Mouse (Mus musculus): ENCODE results near the gene Map1b.

Map1b gene

DNA sequence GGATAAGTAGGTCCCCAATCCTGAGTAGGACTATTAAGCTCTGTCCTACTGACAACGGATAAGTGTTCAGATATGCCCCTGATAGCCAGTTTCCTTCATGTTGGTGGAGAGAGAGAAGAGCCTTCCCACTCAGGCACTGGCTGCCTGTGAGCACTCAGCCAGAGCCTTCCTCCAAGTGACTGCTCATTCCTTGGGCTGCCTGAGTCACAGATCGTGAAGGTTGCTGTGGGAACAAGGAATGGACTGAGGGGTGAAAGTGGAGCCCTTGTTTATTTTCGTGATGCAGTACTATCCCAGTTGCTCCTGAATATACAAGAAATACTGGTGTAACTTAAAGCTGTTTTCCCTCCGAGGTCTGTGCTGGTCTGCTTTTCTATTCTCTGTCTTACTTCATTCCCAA, 117.0 kb downstream of the Map1b start:
- DNase-seq (ENCODE audit: low spot score), result no peak

DNA sequence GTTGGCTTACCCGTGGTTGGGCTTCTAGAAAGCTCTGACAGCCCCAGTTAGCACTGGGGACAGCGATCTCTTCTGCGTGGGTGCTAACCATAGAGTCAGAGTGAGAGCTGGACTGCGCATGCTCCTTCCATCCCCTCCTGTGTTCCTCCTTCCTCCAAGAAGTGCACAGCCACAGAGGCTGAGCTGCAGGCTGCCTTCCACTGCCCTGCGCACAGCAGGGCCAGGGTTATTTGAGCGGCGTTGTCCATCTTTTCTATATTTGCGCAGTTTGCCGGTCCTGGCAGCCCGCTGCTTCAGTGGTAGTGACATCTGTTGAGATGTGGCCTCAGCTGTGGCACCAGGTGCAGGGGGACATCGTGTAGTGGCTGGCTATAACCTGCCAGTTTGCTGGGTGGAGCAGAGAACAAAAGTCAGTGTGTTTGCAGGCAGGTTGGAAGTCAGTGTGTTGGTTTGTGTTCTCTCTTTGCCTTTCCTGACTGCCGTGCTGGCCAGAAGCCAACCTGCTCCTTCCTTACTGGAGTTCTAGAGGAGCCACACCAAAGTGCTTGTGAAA, 118.1 kb downstream of the Map1b start:
- no peak for DNase-seq (ENCODE audit: low spot score)

DNA sequence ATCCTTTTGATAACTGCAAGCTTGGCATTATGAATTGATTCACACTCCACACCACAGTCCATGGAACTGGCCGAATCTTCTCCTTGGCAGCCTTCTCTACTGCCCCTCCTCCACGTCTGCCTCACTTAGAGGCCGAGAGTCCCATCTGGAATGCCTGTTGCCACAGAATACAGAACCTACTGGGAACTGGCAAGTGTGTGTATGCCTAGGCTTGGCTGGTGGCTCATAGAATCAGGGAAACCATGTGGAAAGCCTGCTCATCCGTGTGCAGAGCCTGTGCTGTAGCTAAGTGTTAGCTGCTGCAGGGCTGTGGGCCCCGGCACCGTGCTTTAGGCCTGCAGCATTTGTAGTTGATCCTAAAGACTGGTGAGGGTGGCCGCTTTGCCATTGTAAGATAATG, 119.1 kb downstream of the Map1b start:
- DNase-seq (ENCODE audit: low spot score), result no peak

DNA sequence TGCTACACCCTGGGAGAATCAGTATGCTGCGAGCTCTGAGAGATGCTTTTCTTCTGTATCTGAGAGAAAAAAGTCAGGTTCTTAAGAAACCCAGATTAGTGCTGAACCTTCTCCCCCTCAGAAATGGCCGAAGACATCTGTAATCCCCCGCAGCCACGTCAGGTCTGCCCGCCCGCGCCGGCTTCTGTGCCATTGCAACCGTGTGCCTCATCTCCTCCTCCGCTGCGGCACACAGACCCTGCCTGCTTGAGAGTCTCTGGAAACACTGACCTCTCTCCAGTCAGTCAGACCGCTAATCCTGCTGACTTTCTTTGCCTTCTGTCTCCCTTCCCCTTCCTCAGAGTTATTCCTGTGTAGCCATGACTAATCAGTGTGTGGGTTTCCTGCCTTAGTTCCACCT, 120.8 kb downstream of the Map1b start:
- DNase-seq (ENCODE audit: low spot score), result no peak

DNA sequence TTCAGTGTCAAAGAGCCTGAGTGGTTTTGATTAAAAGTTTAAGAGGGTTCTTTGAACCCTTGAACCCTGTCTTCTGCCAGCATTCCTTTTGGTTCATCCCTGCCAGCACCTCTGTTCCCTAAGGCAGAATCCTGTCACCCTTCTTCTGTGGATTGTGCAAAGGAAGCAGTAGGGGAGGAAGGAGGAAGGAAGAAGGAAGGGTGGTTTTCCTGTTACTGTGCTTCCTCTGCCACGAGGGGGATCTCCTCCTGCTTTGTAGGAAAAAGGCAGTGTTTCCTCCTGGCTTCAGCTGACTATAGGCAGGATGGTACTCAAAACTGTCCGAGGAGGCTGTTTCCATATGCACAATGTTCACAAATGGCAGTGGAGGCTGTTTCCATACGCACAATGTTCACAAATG, 121.6 kb downstream of the Map1b start:
- no peak for DNase-seq (ENCODE audit: low spot score)

DNA sequence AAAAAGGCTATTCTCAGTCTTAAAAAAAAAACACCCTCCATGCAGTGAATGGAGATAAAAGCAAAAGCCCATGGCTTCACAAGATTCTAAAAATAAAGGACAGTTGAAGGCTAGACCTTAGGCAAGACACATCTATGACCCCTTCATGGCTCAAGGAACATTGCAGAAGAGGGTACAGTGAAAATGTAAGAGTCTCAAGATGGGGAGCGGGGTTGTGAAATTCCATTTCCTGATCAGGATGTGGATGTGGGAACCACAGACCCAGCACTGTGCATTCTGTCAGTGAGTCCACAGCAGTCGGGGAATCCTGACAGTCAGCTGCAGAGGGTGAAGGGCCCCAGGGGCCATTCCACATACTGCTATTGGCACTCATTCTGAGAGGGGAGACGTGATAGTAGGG, 123.2 kb downstream of the Map1b start:
- DNase-seq (ENCODE audit: low spot score), result no peak

DNA sequence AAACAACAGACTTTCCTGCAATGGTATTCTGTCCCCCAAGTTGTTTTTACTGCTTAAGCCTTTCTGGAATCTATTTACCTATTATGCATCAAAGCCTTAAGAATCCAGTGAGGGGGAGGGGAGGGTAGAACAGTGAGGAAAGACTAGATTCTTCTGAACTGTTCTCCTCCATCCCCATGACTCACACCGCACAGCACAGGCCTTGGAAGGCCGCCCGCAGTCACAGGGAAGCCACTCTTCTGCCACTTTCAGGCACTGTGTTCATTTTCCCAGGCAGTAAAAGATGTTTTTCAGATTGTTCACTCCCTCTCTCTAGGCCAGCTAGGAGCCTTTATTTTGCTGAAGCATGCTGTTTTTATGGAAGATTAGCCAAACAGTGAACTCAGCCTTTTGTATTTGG, 124.9 kb downstream of the Map1b start:
- peak; percentile 43 for DNase-seq (ENCODE audit: low spot score)

DNA sequence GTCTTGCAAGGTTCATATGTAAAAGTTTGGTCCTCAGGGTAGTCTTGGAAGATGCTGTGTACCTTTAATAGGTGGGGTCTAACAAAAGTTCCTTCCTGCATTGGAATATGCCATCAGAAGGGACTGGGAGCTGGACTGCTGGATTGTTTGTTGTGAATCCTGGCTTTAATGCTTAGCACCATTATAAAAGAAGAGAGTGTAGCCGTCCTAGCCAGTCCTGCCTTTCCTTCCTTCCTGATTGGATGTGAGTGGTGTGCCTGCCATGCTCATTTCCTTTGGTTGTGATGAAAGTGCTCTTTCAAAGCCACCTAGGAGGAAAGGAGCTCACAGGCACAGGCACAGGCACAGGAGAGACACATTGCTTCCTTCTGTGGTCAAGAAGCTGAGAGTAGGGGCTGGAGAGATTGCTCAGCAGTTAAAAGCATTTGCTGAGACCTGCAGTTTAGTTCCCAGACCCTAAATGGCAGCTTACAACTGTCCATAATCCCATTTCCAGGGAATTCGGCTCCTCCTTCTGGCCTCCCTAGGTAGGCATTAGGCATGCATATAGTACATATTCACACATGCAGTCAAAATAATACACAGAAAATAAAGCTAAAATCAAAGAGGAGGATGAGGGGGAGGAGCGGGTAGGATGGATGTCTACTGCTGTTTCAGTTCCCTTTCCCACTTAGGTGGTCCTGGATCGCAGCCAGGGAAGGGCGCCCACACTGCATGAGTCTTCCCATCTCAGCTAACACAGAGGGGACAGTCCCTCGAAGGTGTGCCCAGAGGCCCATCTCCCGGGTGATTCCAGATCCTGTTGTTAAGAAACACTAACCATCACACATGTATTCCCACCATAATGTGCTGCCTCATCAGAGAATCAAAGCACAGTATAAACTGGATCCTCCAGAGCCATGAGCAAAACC, 128.2 kb downstream of the Map1b start:
- DNase-seq (ENCODE audit: low spot score), result no peak

DNA sequence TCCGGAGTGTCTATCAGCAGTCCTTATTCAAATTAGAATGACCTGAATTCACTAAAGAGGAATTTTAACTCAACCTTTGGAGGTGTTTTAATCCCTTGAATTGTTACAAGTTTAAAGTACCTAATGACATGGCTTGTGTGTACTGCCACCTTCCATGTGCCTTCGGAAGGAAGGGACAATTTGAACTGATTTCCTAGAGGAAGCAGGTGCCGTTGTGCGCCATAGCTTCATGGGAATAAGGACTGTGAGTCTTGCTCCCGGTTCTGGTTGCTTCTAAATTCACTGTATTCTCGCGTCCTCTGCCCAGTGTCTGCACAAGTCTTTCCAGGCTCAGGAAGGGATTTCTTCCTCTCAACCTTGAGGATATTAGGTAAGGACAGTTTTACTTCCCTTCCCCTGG, 130.0 kb downstream of the Map1b start:
- no peak for DNase-seq (ENCODE audit: low spot score)

DNA sequence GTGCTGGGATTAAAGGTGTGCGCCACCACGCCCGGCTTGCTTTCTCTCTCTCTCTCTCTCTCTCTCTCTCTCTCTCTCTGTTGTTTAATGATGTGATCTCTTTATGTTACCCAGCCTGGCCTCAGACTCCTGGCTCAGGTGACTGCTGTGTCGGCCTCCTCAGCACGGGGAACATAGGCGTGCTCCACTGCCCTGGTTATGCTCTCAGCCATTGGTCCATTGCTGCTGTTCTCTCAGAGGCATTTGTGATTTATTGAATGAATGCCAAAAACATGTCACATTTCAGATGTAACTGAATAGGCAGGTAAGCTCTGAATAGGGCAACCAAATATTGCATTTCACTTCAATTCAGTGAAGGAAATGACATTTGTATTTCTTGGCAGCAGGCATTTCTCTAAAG, 130.4 kb downstream of the Map1b start:
- no peak for DNase-seq (ENCODE audit: low spot score)

DNA sequence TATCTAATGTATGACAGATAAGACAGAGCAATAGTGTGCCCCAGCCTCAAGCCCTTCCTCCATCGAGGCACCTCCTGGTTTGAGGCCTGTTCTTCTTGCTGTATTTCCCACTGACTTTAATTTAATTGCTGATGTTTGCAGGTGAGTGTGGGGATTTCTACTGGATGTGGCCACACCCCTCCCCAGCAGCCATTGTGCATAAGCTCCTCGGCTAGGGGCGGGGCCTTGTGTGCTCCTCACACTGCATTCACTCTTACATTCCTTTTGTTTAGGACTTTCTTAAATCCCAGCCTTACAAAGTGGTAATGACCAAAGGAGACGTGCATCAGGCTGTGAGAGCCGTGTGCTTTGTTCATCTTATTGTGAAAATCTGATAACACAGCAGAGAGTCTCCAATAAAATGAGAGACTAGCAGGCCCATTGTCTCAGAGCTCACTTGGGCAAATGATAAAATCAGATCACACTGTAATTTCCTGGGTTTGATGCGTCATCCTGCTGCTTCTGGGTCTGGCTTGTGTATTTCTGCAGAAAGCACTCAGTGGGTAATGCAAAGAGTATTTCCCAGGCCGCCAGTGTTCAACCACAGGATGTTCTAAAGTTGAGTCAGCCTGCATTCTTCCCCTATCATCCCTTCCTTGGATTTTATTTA, 131.7 kb downstream of the Map1b start:
- DNase-seq (ENCODE audit: low spot score), result no peak

DNA sequence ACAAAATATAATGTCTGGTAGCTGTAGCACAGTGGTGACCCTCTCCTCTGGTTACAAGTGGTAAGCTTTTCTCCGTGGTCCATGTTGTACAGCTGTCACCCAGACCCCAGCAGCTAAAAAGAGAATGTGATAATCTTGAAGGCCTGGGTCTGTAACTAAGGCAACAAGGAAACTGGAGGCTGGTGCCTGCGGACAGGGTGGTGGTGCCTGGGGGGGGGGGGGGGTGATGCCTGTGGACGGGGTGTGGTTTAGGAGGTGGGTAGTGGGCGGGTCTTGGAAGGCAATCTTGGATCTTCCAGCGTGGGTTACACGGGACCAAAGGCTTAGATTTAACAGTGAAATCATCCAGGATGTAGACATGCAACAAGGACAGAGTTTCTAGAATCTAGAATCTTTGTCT, 134.0 kb downstream of the Map1b start:
- DNase-seq (ENCODE audit: low spot score), result no peak

DNA sequence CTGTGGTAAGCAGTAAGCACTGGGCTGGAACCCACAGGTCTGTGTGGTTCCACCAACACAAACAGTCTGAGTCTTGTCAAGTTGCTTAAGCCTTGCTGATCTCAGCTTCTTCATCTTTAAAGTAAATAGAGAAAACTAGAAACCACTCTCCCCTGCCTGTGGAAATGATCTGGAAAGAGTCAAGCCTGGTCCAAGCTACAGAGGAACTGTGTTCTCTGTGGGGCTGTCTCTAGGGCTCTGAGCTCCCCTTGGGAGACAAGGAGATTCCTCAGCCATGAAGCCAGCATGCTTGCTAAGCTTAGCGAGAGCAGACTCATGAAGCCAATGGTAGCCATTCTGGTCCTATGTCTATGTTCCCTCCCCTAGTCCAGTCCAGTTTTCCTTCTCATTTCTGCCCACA, 138.1 kb downstream of the Map1b start:
- no peak for DNase-seq (ENCODE audit: low spot score)

DNA sequence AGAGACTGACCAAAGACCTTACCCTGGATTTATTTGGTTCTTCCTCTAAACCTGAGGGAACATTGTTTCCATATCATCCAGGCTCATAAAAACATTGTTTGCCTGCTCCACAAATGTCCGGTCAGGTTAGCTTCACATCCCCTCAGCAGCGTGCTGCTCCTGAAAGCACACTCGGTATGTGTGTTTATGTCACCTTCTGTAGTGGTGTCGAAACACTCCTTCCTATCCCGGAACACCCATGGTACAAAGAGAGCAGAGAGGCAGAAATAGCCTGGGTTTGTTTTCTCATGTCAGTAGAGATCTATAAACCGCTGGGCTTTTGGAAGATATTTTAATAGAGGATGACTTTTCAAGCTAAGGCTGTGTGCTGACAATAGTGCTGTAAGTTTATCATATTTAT, 139.3 kb downstream of the Map1b start:
- DNase-seq (ENCODE audit: low spot score), result no peak

DNA sequence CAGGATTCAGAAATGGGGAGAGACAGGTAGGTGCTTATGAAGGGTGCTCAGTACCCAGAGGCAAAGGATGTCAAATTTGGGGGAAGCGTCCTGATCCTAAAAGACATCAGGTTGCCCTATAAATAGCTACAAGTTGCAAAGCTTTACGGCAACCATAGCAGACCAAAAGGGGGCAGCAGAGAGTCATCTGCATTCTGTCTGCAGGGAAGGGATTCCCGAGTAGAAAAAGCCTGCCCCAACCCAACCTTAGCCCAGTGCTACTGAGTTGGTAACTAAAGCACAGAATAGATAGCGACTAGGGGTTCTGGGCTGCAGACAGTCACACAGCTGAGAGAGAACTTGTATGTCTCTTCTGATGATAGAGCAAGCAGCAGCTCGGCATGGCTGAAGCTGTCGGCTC, 140.8 kb downstream of the Map1b start:
- DNase-seq (ENCODE audit: low spot score), result peak; percentile 77

DNA sequence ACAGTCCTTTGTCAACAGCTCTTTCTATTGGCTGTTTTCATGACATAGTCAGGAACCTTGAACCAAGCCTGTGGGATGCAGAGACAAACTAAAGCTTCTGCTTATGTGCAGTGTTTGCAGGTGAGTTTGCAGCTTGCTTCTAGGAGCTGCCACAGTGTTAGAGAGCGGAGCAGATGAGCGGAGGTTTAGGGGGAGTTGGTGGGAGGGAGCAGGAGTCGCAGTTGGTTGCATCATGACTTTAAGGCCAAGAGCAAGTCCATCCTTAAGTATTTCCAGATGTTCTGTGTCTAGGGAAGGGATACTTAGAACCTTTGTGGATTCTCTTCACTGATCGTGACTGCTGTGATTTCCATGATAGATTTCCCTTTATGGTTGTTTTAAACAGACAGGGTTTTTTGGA, 142.1 kb downstream of the Map1b start:
- no peak for DNase-seq (ENCODE audit: low spot score)

DNA sequence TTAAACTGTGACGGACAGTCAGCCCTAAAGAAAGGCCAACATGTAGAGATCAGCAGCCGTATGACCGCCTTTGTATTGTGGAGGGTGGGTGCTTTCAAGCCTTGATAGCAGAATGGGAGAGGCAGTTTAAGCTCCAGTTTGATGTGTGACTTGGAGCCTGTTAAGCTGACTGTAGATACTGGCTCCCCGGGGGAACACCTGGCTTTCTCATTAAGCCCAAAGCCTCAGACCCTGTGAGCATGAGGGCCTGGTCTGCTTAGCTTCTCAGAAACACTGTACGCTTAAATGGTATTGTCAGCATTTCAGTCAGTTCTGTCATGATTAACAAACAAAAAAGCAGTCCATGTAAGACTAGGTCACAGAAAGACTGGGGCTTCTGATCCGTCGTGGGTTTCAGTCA, 142.7 kb downstream of the Map1b start:
- DNase-seq (ENCODE audit: low spot score), result no peak

Data from ovary, postnatal 14 days (tissue).